Mouse (Mus musculus): ENCODE measurements around the gene Abhd2.

The Abhd2 gene

GRCm38 (mm10) chr7:79318110-79318801 lies 45.3 kb downstream of the Abhd2 start:
- no peak for DNase-seq (ENCODE audit: low read depth)

GRCm38 (mm10) chr7:79323855-79324254 lies 50.9 kb downstream of the Abhd2 start:
- DNase-seq (ENCODE audit: low read depth) = no peak

DNA sequence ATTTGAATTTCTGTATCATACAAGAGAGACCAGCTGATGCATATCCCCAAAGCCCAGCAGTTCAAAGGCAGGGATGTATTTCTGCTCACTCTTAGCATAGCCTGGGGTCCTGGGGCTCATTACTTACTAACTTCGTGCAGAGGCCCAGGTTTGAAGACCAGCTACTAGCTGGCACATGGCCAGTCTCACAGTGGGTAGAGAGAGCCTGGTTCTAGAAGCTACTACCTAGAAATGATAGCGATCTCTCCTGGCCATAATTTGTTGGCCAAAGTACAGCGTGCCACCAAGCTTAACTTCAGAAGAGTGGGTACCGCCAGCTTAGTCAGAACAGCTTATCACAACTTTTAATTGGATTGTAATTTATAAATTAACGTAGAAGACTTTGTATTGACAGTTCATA lies 55.8 kb downstream of the Abhd2 start:
- DNase-seq (ENCODE audit: low read depth) = no peak

DNA sequence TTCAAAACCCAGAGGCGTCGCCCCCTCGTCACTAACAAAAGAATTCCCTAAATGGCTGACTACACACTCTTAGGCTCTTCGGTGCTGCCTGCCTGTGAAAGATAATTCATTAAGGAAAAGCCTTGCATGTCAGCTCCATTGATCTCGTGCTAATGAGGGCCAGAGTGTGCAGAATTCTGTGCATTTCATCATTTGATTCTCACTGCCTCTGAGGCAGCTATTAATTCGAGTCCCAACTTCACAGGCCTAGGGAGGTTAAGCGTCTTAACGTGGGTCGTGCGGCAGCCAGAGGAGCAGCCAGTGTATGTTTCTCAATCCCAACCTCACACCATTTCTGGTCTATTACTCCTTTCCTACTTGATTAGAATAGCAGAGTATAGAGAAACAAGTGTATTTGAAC lies 58.2 kb downstream of the Abhd2 start:
- no peak for DNase-seq (ENCODE audit: low read depth)

DNA sequence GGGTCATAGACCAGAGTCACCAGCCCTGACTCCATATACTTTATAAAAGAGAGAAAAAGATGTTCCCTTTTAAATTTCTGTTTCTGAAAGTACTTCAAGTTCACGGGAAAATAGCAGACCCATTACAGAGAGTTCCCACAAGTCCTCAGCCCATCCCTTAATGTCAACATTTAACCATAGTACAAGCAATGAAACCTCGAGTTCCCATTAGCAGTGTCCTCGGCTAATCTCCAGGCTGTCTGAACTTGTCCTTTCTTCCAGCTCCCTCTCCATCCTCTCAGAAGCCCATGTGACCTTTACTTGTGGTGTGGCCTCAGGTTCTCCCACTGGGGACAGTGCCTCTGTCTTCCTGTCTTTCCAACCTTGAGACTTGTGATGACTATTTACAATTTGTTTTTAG lies 60.4 kb downstream of the Abhd2 start:
- no peak for DNase-seq (ENCODE audit: low read depth)

- DNase-seq (ENCODE audit: low read depth) = no peak
These were observed 63.4 kb downstream of the Abhd2 start for GRCm38 (mm10) chr7:79336362-79336910.

DNA sequence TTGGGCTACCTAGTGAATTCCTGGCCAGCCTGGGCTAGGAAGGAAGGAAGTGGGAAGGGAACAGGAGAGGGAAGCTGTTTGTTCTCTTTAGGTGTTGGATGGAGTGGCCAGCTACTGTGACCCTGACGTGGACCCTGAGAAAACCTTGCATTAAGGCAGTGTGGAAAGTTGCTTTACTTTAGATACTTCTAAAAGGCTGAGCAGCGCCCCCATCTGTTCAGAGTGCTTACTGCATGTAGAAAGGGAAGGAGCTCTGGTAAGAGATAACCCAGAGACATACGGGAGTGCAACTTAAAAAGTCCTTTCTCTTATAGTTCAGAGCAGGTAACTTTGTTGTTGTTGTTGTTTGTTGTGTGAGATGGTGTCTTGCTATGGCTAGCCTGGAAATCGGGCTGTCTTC lies 72.9 kb downstream of the Abhd2 start:
- peak; percentile 73 for DNase-seq (ENCODE audit: low read depth)

DNA sequence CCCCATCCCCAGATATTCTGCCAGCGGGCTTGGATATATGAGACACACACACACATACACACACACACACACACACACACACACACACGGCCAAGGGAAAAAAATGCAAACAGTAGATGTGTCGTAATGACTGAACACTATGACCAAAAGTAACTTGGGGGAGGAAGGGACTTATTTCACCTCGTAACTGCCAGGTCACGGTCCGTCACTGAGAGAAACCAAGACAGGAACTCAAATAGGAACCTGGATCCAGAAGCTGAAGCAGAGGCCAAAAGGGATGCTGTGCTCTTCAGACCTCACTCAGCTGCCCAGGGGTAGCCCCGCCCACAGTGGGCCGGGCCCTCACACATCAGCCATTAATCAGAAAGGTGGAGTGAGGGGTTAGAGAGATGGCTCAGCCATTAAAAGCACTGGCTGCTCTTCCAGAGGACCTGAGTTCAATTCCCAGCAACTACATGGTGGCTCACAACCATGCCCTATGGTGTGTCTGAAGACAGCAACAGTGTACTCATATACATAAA lies 73.6 kb downstream of the Abhd2 start:
- DNase-seq (ENCODE audit: low read depth) = no peak

GRCm38 (mm10) chr7:79347108-79347813 lies 74.3 kb downstream of the Abhd2 start:
- DNase-seq (ENCODE audit: low read depth) = no peak

DNA sequence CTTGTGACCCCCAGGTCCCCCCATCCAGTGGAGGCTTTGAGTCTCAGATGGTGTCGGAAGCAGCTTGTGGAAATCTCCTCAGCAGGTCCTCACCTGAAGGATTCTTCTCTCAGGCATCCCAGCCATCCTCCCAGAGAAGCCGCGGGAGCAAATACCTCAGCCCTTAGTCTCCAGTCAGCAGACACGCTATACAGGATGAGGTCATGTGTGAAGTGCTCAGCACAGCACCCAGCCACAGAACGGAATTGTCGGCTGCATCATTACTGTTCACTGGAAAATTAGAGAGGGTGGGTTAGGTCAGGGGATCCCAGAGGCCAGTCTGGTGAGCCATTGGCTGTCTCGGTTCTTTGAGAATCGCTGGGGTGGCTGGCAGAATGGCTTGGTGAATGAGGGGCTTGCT lies 75.8 kb downstream of the Abhd2 start:
- DNase-seq (ENCODE audit: low read depth) = no peak

- peak; percentile 83 for DNase-seq (ENCODE audit: low read depth)
These were observed 76.9 kb downstream of the Abhd2 start for GRCm38 (mm10) chr7:79349738-79350386.

GRCm38 (mm10) chr7:79358350-79359182 lies 85.6 kb downstream of the Abhd2 start:
- DNase-seq (ENCODE audit: low read depth) = no peak

- no peak for DNase-seq (ENCODE audit: low read depth)
These were observed 86.1 kb downstream of the Abhd2 start for GRCm38 (mm10) chr7:79359183-79359435.

GRCm38 (mm10) chr7:79360056-79360455 lies 87.1 kb downstream of the Abhd2 start:
- no peak for DNase-seq (ENCODE audit: low read depth)

DNA sequence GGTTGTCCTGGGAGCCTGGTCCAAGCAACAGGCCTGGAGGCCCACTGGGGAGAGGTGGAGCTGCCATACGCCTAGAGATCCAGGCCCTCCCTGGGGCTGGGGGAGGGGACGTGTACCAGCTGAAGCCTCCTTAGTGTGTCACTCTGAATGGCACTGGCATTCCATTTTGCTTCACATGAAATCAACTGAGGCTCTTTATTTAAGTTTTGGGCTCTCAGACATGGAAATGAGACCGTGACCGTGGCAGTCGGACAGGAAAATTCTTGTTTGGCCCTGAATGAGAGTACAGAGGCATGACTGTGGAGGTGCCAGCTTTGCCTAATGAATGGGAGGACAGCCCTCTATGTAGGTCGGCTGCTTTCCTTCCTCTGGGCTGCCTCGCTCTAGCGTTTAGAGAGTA lies 89.2 kb downstream of the Abhd2 start:
- DNase-seq (ENCODE audit: low read depth) = no peak

GRCm38 (mm10) chr7:79362830-79363229 lies 89.8 kb downstream of the Abhd2 start:
- no peak for DNase-seq (ENCODE audit: low read depth)

DNA sequence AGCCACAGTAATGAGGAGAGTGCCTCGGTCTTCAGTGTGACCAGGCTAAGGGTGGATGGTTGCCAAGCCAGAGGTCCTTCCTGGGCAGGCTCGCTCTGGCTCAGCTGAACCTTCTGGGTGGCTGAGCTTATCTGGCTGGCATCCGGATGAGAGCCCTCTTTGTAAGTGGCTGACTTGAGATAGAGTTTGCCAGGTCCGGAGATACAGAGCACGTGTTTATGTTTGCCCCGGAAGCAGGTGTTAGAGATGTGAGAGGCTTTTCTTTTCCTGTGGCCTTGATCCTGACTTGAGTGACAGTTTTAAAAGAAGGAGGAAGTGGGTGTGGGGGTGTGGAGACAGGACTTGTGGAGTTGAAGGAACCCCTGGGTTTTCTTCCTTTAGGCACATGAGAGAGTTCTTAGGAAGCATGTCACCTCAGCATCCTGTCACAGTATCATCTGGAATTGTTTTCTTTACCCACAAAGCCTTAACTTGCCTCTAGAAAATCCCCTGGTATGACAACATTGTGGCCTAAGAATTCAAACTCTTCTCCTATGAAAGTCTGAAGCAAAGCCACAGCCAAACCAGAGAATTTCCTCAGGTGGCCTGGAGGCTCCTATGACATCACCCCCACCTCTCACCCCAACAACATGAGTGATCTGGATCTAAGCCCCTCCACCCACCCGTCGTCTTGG lies 90.5 kb downstream of the Abhd2 start:
- peak; percentile 84 for DNase-seq (ENCODE audit: low read depth)

- DNase-seq (ENCODE audit: low read depth) = no peak
These were observed 95.7 kb downstream of the Abhd2 start for GRCm38 (mm10) chr7:79368664-79369063.

- no peak for DNase-seq (ENCODE audit: low read depth)
These were observed 96.4 kb downstream of the Abhd2 start for GRCm38 (mm10) chr7:79369416-79369815.

- peak; percentile 90 for DNase-seq (ENCODE audit: low read depth)
These were observed 98.4 kb downstream of the Abhd2 start for GRCm38 (mm10) chr7:79371321-79371879.

DNA sequence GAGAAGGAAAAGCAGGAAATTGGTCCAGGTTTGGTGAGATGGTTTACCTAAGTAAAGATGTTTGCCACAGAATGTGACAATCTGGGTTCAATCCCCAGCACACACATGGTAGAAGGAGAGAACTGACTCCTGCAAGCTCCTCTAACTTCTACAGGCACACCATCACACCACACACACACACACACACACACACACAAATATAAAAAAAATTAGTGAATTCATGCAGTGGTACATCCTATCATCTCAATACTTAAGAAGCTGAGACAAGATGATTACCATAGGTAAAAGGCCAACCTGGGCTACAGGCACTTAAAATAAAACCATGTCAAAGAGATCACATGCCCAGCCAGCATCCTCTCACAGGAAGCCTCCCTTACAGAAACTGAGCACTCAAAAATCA lies 101.0 kb downstream of the Abhd2 start:
- DNase-seq (ENCODE audit: low read depth) = no peak
